9 mouse cellular contexts compared by ENCODE assay signal in genomic region chr3:103916839-103917237, GRCm38 (mm10). TPM values are rescaled to one million over a fixed set of nuclear protein-coding genes. Genes with fewer than 3 reads are reported as not detected.
DNase-seq lines count a peak whose midpoint lies in the region; ATAC-seq and TF ChIP-seq lines count a peak whose summit lies in the region.
"Had no signal": no experiment of that assay in that cellular context is flagged by ENCODE, and none has a peak within 500 bp of the region (broad histone marks: within the 10 kb centered on the region; RNA-seq: fewer than 3 reads in every experiment).

No protein-coding gene starts in this region.

- intact Hi-C loops in heart, postnatal 25 days (cut with DNase I): loop anchor here (5.0 kb wide), 2 partner anchors 525 to 635 kb away; no protein-coding TSS in a partner anchor

- 72% methylated on average over 3 of the region's 3 CpGs for WGBS in heart, embryonic 14.5 days
- WGBS in hindbrain, embryonic 13.5 days: 76% methylated on average over 3 of the region's 3 CpGs
- WGBS in midbrain, embryonic 11.5 days: 80% methylated on average over 3 of the region's 3 CpGs

- no peak overlapping the region for H3K27ac ChIP-seq in heart, embryonic 14.5 days (replicated peaks in 1 of 2; ENCODE audit: control insufficient read depth in 1 of 2, insufficient read depth in 1 of 2, low read depth in 2 of 2, low read length in 2 of 2)
- peak overlapping the region; percentile 64 for H3K27ac ChIP-seq in bone marrow macrophage, adult 2 months (ENCODE audit: insufficient read depth, low read depth, low read length)
- H3K27ac ChIP-seq in hindbrain, embryonic 13.5 days: no peak overlapping the region
- no peak overlapping the region for H3K27ac ChIP-seq in midbrain, embryonic 11.5 days (ENCODE audit: low read depth, low read length)

- no peaks in the 10 kb centered on the region for H3K9me3 ChIP-seq in heart, embryonic 14.5 days (ENCODE audit: control insufficient read depth, low read length)
- H3K9me3 ChIP-seq in hindbrain, embryonic 13.5 days: no peaks in the 10 kb centered on the region
- H3K9me3 ChIP-seq in midbrain, embryonic 11.5 days (ENCODE audit: control insufficient read depth, low read length): no peaks in the 10 kb centered on the region

- no peak for DNase-seq in heart, postnatal 25 days (ENCODE audit: low spot score)
- DNase-seq in midbrain, embryonic 11.5 days (ENCODE audit: low spot score, missing footprints): no peak
- no peak for DNase-seq in cerebellum, postnatal 4 days (ENCODE audit: low spot score in 2 of 2)
- DNase-seq in cerebellum, postnatal 14 days: no peak
- DNase-seq in frontal cortex, postnatal 36 days (ENCODE audit: low spot score in 2 of 2): no peak
- DNase-seq: kidney, postnatal 10 days had no signal

- H3K27me3 ChIP-seq in heart, embryonic 14.5 days (ENCODE audit: control insufficient read depth, insufficient read depth, low read length): no peaks in the 10 kb centered on the region
- H3K27me3 ChIP-seq in hindbrain, embryonic 13.5 days: no peaks in the 10 kb centered on the region
- no peaks in the 10 kb centered on the region for H3K27me3 ChIP-seq in midbrain, embryonic 11.5 days (ENCODE audit: control insufficient read depth, insufficient read depth, low read length)

- H3K4me3 ChIP-seq in heart, embryonic 14.5 days (ENCODE audit: control insufficient read depth in 1 of 2, insufficient read depth in 1 of 2, low read depth in 1 of 2, low read length in 2 of 2): peak overlapping the region in 1 of 2 experiments; percentile 99; a peak in 2 of 4 replicates
- H3K4me3 ChIP-seq in bone marrow macrophage, adult 2 months (ENCODE audit: insufficient read depth, low read length): peak overlapping the region; percentile 33
- peak overlapping the region; percentile 99 for H3K4me3 ChIP-seq in hindbrain, embryonic 13.5 days
- H3K4me3 ChIP-seq in midbrain, embryonic 11.5 days (ENCODE audit: low read depth, low read length): peak overlapping the region; percentile 73

- H3K36me3 ChIP-seq in heart, embryonic 14.5 days (ENCODE audit: control insufficient read depth, insufficient read depth, low read length): no peaks in the 10 kb centered on the region; the same call in 1 of the 2 replicates
- H3K36me3 ChIP-seq in hindbrain, embryonic 13.5 days: 0 out of 2 replicates have a peak, but pooled peaks cover 3% of the 10 kb centered on the region
- no peaks in the 10 kb centered on the region for H3K36me3 ChIP-seq in midbrain, embryonic 11.5 days (ENCODE audit: control insufficient read depth, insufficient read depth, low read length)

- TF ChIP-seq CTCF in bone marrow macrophage, adult 2 months (IDR thresholded peaks at IDR 0.05; ENCODE audit: low read depth, low read length): no peak

- peak overlapping the region; percentile 71 for H3K4me2 ChIP-seq in heart, embryonic 14.5 days (ENCODE audit: low read length)
- H3K4me2 ChIP-seq in hindbrain, embryonic 13.5 days: peak overlapping the region; percentile 87
- peak overlapping the region; percentile 56 for H3K4me2 ChIP-seq in midbrain, embryonic 11.5 days

- H3K4me1 ChIP-seq in heart, embryonic 14.5 days (ENCODE audit: control insufficient read depth in 2 of 2, insufficient read depth in 2 of 2, low read length in 2 of 2): peaks cover 0 to 11% of the 10 kb centered on the region in 2 experiments; a peak in 2 of 4 replicates
- peaks cover 13% of the 10 kb centered on the region for H3K4me1 ChIP-seq in bone marrow macrophage, adult 2 months (ENCODE audit: control insufficient read depth, insufficient read depth, low read length)
- H3K4me1 ChIP-seq in hindbrain, embryonic 13.5 days (replicated peaks): peaks cover 13% of the 10 kb centered on the region
- peaks cover 12% of the 10 kb centered on the region for H3K4me1 ChIP-seq in midbrain, embryonic 11.5 days (ENCODE audit: control insufficient read depth, insufficient read depth, low read length)

- H3K9ac ChIP-seq in heart, embryonic 14.5 days (ENCODE audit: low read length): peak overlapping the region; percentile 58
- peak overlapping the region; percentile 70 for H3K9ac ChIP-seq in hindbrain, embryonic 13.5 days
- no peak overlapping the region for H3K9ac ChIP-seq in midbrain, embryonic 11.5 days (ENCODE audit: low read length)

- TF ChIP-seq POLR2A in bone marrow macrophage, adult 2 months (IDR thresholded peaks at IDR 0.05; ENCODE audit: borderline replicate concordance, low read depth, low read length): no peak

- no peak for ATAC-seq in heart, embryonic 14.5 days (ENCODE audit: insufficient number of reproducible peaks, insufficient read depth, low FRiP score, low read depth)
- no peak for ATAC-seq in hindbrain, embryonic 13.5 days (ENCODE audit: low FRiP score)
- no peak for ATAC-seq in midbrain, embryonic 11.5 days (ENCODE audit: low FRiP score)

RNA-seq across cellular contexts. Expression of gene Rsbn1, which starts 2.9 kb away (rescaled TPM):
- 6.8 and 7.0 TPM in 2 replicates for polyA plus RNA-seq in heart, embryonic 14.5 days (2014; fragmentation: Nextera tagmentation; extraction: Ambion mirVana)
- 1 to 10 TPM; 6.7 to 8.7 TPM for total RNA-seq in heart, postnatal 25 days (2021)
- 12.6 and 13.4 TPM in 2 replicates for polyA plus RNA-seq in bone marrow macrophage, adult 2 months (2012; ENCODE audit: insufficient read depth, insufficient read length, missing spikeins)
- polyA plus RNA-seq in hindbrain, embryonic 13.5 days (2015; fragmentation: Nextera tagmentation; extraction: Ambion mirVana): 21.3 and 24.4 TPM in 2 replicates
- 21.1 and 24.0 TPM in 2 replicates for polyA plus RNA-seq in midbrain, embryonic 11.5 days (2014; fragmentation: Nextera tagmentation; extraction: Ambion mirVana)

RNA-seq across cellular contexts. Expression of gene Phtf1, which starts 51.1 kb away (rescaled TPM):
- polyA plus RNA-seq in heart, embryonic 14.5 days (2014; fragmentation: Nextera tagmentation; extraction: Ambion mirVana): 16.5 and 17.6 TPM in 2 replicates
- 1 to 10 TPM; 6.9 to 9.8 TPM for total RNA-seq in heart, postnatal 25 days (2021)
- polyA plus RNA-seq in bone marrow macrophage, adult 2 months (2012; ENCODE audit: insufficient read depth, insufficient read length, missing spikeins): 14.0 and 15.6 TPM in 2 replicates
- polyA plus RNA-seq in hindbrain, embryonic 13.5 days (2015; fragmentation: Nextera tagmentation; extraction: Ambion mirVana): 27.9 and 30.0 TPM in 2 replicates
- 53.4 and 59.2 TPM in 2 replicates for polyA plus RNA-seq in midbrain, embryonic 11.5 days (2014; fragmentation: Nextera tagmentation; extraction: Ambion mirVana)

RNA-seq across cellular contexts. Expression of gene Ptpn22, which starts 57.2 kb away (rescaled TPM):
- polyA plus RNA-seq in heart, embryonic 14.5 days (2014; fragmentation: Nextera tagmentation; extraction: Ambion mirVana): 0.99 and 1.1 TPM in 2 replicates
- total RNA-seq in heart, postnatal 25 days (2021): 1 to 10 TPM in 1 of 2 experiments, under 1 TPM in 1; 0.61 to 1.1 TPM
- 76.0 and 78.0 TPM in 2 replicates for polyA plus RNA-seq in bone marrow macrophage, adult 2 months (2012; ENCODE audit: insufficient read depth, insufficient read length, missing spikeins)
- polyA plus RNA-seq in hindbrain, embryonic 13.5 days (2015; fragmentation: Nextera tagmentation; extraction: Ambion mirVana): 0.38 and 0.47 TPM in 2 replicates
- 0.23 and 0.65 TPM in 2 replicates for polyA plus RNA-seq in midbrain, embryonic 11.5 days (2014; fragmentation: Nextera tagmentation; extraction: Ambion mirVana)

Comparison
In these comparisons a context has a peak if more than half of its experiments do, and no peak if none do; other contexts are left out.
1. RNA of gene Ptpn22, which starts 57.2 kb away (polyA plus RNA-seq): 76.0 to 78.0 TPM in bone marrow macrophage, adult 2 months; 0.99 to 1.1 TPM in heart, embryonic 14.5 days, 0.38 to 0.47 TPM in hindbrain, embryonic 13.5 days and 0.23 to 0.65 TPM in midbrain, embryonic 11.5 days; every median in the first group is over 10 times any median in the second.
2. Peak in every context shown above with its lines, with median percentiles within 50 percentile points of each other: H3K4me2 ChIP-seq.